Mouse (Mus musculus) mouse embryonic stem cell (cell line): ENCODE results near the gene Atpaf2.

Experiments used
- in situ Hi-C, 2 experiments: fragments of 300-500 bp; cut with MboI; formaldehyde crosslinking; loops; 1 replicate in 1 of 2; 3 replicates in 1 of 2; pipeline ENCODE4 v1.14.3; 2019 to 2020; ENCODE audit warnings: low sequenced_read_pairs in 2 of 2, low pct_unique_long_range_greater_than_20kb in 1 of 2, mixed read lengths in 1 of 2; ENCODE audit not compliant: unreplicated experiment in 1 of 2

The Atpaf2 gene

GRCm38 (mm10) chr11:60357116-60357515 lies 61.1 kb downstream of the Atpaf2 start:
- in situ Hi-C loops: no loop called here

DNA sequence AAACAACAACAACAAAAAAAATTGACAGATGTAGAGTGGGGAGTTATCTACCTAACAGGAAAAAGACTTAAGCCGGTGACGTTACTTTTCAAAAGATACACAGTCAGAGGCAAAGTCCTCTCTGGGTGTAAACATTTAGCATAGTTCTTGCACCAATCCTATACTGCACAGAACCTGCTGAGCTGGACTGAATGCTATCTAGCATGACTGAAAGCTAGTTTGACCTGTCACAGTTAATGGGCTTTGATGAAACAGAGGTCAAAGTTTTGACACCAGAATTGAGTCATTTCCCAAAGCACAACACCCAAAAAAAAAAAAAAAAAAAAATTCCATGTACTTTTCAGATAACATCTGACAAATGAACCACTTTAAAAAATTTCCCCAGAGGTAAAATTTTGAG lies 62.3 kb downstream of the Atpaf2 start:
- in situ Hi-C loops: no loop called here

GRCm38 (mm10) chr11:60352559-60353411 lies 65.5 kb downstream of the Atpaf2 start, which contains the start of the genes Tom1l2 and Drc3:
Gene Tom1l2, minus strand, starts transcription at chr11:60352905.
Gene Drc3, plus strand, starts transcription at chr11:60353329.
- in situ Hi-C loops: no loop called here

GRCm38 (mm10) chr11:60351925-60352371 lies 66.3 kb downstream of the Atpaf2 start:
- in situ Hi-C loops: no loop called here

DNA sequence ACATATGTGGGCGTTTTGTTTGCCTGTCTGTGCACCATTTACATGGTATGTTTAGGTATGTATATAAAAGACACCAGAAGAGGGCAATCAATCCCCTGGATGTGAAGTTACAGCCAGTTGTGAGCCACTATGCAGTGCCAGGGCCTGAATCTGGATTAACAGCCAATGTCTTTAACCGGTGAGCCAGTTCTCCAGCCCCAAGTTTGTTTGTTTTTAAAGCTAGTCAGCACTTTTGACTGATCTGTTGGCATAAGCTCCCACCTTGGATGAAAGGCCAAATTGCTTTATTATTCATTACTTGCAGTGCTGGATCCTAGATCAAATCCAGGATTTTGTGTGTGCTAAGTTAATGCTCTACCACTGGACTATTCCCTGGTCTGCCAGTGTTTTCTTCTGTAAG lies 66.9 kb downstream of the Atpaf2 start:
- in situ Hi-C loops: no loop called here
